Mouse (Mus musculus) heart, postnatal 0 days (tissue): ENCODE measurements around the gene Ndufa5. TPM values are rescaled to one million over a fixed set of nuclear protein-coding genes. Genes with fewer than 3 reads are reported as not detected.

Source experiments
- ATAC-seq: fragments of 200-750 bp; cut with Nextera tagmentation; 2 replicates; pipeline ENCODE4 v1.8.0; 2017; ENCODE audit warnings: low read depth, moderate number of reproducible peaks, moderate library complexity; ENCODE audit not compliant: insufficient read depth
- DNase-seq: peaks from one replicate; pipeline ENCODE4 v3.0.0-alpha.2; 2016; ENCODE audit warnings: low spot score
- H3K27ac ChIP-seq: fragments of 300-500 bp; sonication (generic); 2 replicates; pipeline ENCODE4 v1.5.1; 2014; ENCODE audit warnings: low read depth, mild to moderate bottlenecking
- H3K27me3 ChIP-seq: fragments of 300-500 bp; sonication (generic); 2 replicates; pipeline ENCODE4 v1.6.1; 2014; ENCODE audit warnings: low read length, mixed read lengths; ENCODE audit not compliant: control insufficient read depth, insufficient read depth
- H3K36me3 ChIP-seq: fragments of 300-500 bp; sonication (generic); replicated peaks from 2 replicates; pipeline ENCODE4 v1.6.1; 2014; ENCODE audit warnings: low read length, mixed read lengths; ENCODE audit not compliant: control insufficient read depth, insufficient read depth
- H3K4me1 ChIP-seq: fragments of 300-500 bp; sonication (generic); 2 replicates; pipeline ENCODE4 v1.6.1; 2014; ENCODE audit warnings: antibody characterized with exemption; ENCODE audit not compliant: control insufficient read depth, insufficient read depth
- H3K4me2 ChIP-seq: fragments of 300-500 bp; sonication (generic); 2 replicates; pipeline ENCODE4 v1.6.1; 2014; ENCODE audit warnings: low read depth, mild to moderate bottlenecking, low read length, moderate library complexity
- H3K4me3 ChIP-seq: fragments of 300-500 bp; sonication (generic); 2 replicates; pipeline ENCODE4 v1.5.1; 2014; ENCODE audit warnings: low read depth, low read length
- H3K9ac ChIP-seq: fragments of 300-500 bp; sonication (generic); replicated peaks from 2 replicates; pipeline ENCODE4 v1.6.1; 2014; ENCODE audit warnings: low read depth, low read length, mixed read lengths
- H3K9me3 ChIP-seq: fragments of 300-500 bp; sonication (generic); replicated peaks from 2 replicates; pipeline ENCODE4 v1.6.1; 2016; ENCODE audit warnings: low read length; ENCODE audit not compliant: control insufficient read depth
- CTCF ChIP-seq: IDR thresholded peaks from 2 replicates; pipeline ENCODE4 v1.5.1; 2016; ENCODE audit warnings: antibody characterized with exemption, control low read depth, low read depth
- EP300 ChIP-seq: IDR thresholded peaks from 2 replicates; pipeline ENCODE4 v1.6.1; 2016; ENCODE audit warnings: antibody characterized with exemption, low read depth
- WGBS: fragments of 180-500 bp; shearing (Covaris S2); extraction: QIAGEN DNeasy Blood & Tissue Kit; methylation state at CpG from one replicate; pipeline ENCODE4 v1.1.7; 2014; 5-methylcytosine and 5-hydroxymethylcytosine counted together
- polyA plus RNA-seq: library from polyadenylated mRNA; unstranded; fragments of >200 nt; fragmentation: Nextera tagmentation; extraction: Ambion mirVana; gene quantifications from 2 replicates; pipeline ENCODE4 v1.2.1, GENCODE M21; 2015
- total RNA-seq: library from RNA; depleted of rRNA; stranded (reverse); fragments of >200 nt; gene quantifications from 2 replicates; pipeline ENCODE4 v1.2.3, GENCODE M21; 2014; ENCODE audit warnings: low replicate concordance; rRNA removed

Ndufa5 gene
- total RNA-seq (55.0 and 113 TPM in 2 replicates), polyA plus RNA-seq (1,697 and 1,774 TPM in 2 replicates)

- peak within 1 kb of the TSS; percentile 68 for H3K9ac ChIP-seq
- H3K36me3 ChIP-seq, result peaks cover 7% of the 10 kb centered on the region
- peak within 1 kb of the TSS; percentile 61 for H3K27ac ChIP-seq
- under 1% methylated on average over 53 of the region's 53 CpGs for WGBS
- peak; percentile 97 for ATAC-seq
- peak within 1 kb of the TSS; percentile 67 for H3K4me2 ChIP-seq
- H3K27me3 ChIP-seq, result no peaks in the 10 kb centered on the region
- TF ChIP-seq CTCF, result no peak
- TF ChIP-seq EP300, result no peak
- peaks cover 29% of the 10 kb centered on the region for H3K4me1 ChIP-seq
- no peaks in the 10 kb centered on the region for H3K9me3 ChIP-seq
- H3K4me3 ChIP-seq, result peak within 1 kb of the TSS; percentile 72
- peak; percentile 98 for DNase-seq
Measured at GRCm38 (mm10) chr6:24527155-24528063, at the start of gene Ndufa5. Ndufa5 (minus strand) TSS chr6:24528013.

- TF ChIP-seq EP300, result no peak
- TF ChIP-seq CTCF, result no peak
- Histone ChIP-seq H3K9me3 (peaks cover 10% of the 10 kb centered on the region), H3K27me3 (no peaks in the 10 kb centered on the region), H3K4me3 (no peak overlapping the region), H3K4me1 (peaks cover 6% of the 10 kb centered on the region; the same call in 1 of the 2 replicates), H3K27ac (no peak overlapping the region), H3K36me3 (no peaks in the 10 kb centered on the region), H3K9ac (no peak overlapping the region), H3K4me2 (no peak overlapping the region)
- ATAC-seq (no peak), DNase-seq (no peak)
Measured at GRCm38 (mm10) chr6:24573319-24573718, 45.5 kb upstream of the Ndufa5 start.

GRCm38 (mm10) chr6:24572431-24572830, 44.6 kb upstream of the Ndufa5 start:
- Histone ChIP-seq H3K4me3 (no peak overlapping the region), H3K9ac (no peak overlapping the region), H3K27me3 (no peaks in the 10 kb centered on the region), H3K4me2 (no peak overlapping the region), H3K27ac (no peak overlapping the region), H3K9me3 (peaks cover 10% of the 10 kb centered on the region), H3K36me3 (no peaks in the 10 kb centered on the region), H3K4me1 (peaks cover 6% of the 10 kb centered on the region; the same call in 1 of the 2 replicates)
- DNase-seq, result no peak
- WGBS, result 83% methylated on average over 14 of the region's 14 CpGs
- TF ChIP-seq CTCF, result no peak
- TF ChIP-seq EP300, result no peak
- ATAC-seq, result no peak

- no peaks in the 10 kb centered on the region for H3K36me3 ChIP-seq
- H3K4me3 ChIP-seq, result no peak overlapping the region
- no peak overlapping the region for H3K4me2 ChIP-seq
- WGBS, result 48% methylated on average over 6 of the region's 6 CpGs
- peak overlapping the region; percentile 63 for H3K27ac ChIP-seq
- H3K9ac ChIP-seq, result no peak overlapping the region
- no peak for TF ChIP-seq EP300
- TF ChIP-seq CTCF, result no peak
- H3K4me1 ChIP-seq, result peaks cover 6% of the 10 kb centered on the region; the same call in 1 of the 2 replicates
- ATAC-seq (0 out of 2 replicates have a peak, but pooled peaks have one; percentile 40), DNase-seq (no peak)
- H3K9me3 ChIP-seq, result peaks cover 10% of the 10 kb centered on the region
- no peaks in the 10 kb centered on the region for H3K27me3 ChIP-seq
Measured at GRCm38 (mm10) chr6:24571126-24571525, 43.3 kb upstream of the Ndufa5 start.

GRCm38 (mm10) chr6:24570278-24570677, 42.5 kb upstream of the Ndufa5 start:
- 60% methylated on average over 11 of the region's 11 CpGs for WGBS
- peak overlapping the region; percentile 18; the same call in 1 of the 2 replicates for H3K4me2 ChIP-seq
- H3K4me1 ChIP-seq, result peaks cover 6% of the 10 kb centered on the region; the same call in 1 of the 2 replicates
- no peak for TF ChIP-seq EP300
- TF ChIP-seq CTCF, result no peak
- H3K36me3 ChIP-seq, result no peaks in the 10 kb centered on the region
- peak overlapping the region; percentile 60 for H3K27ac ChIP-seq
- H3K9ac ChIP-seq, result no peak overlapping the region
- H3K27me3 ChIP-seq, result no peaks in the 10 kb centered on the region
- peaks cover 10% of the 10 kb centered on the region for H3K9me3 ChIP-seq
- ATAC-seq, result peak; percentile 40; the same call in 1 of the 2 replicates
- H3K4me3 ChIP-seq, result no peak overlapping the region
- DNase-seq, result no peak
